Mouse (Mus musculus) midbrain, embryonic 12.5 days (tissue): ENCODE results near the gene Cul1. TPM values are rescaled to one million over a fixed set of nuclear protein-coding genes. Genes with fewer than 3 reads are reported as not detected.

ENCODE experiments used
- ATAC-seq: fragments of 200-750 bp; cut with Nextera tagmentation; 2 replicates; pipeline ENCODE4 v1.8.0; 2017; ENCODE audit warnings: low read depth, moderate TSS enrichment, moderate library complexity; ENCODE audit not compliant: low FRiP score
- H3K27ac ChIP-seq: fragments of 300-500 bp; sonication (generic); replicated peaks from 2 replicates; pipeline ENCODE4 v1.5.1; 2016; ENCODE audit warnings: mild to moderate bottlenecking
- H3K27me3 ChIP-seq: fragments of 300-500 bp; sonication (generic); 2 replicates; pipeline ENCODE4 v1.6.1; 2016; ENCODE audit warnings: mild to moderate bottlenecking
- H3K36me3 ChIP-seq: fragments of 300-500 bp; sonication (generic); 2 replicates; pipeline ENCODE4 v1.6.1; 2016
- H3K4me1 ChIP-seq: fragments of 300-500 bp; sonication (generic); 2 replicates; pipeline ENCODE4 v1.6.1; 2016
- H3K4me2 ChIP-seq: fragments of 300-500 bp; sonication (generic); replicated peaks from 2 replicates; pipeline ENCODE4 v1.6.1; 2016; ENCODE audit warnings: mild to moderate bottlenecking, moderate library complexity
- H3K4me3 ChIP-seq: fragments of 300-500 bp; sonication (generic); 2 replicates; pipeline ENCODE4 v1.5.1; 2016; ENCODE audit warnings: mild to moderate bottlenecking
- H3K9ac ChIP-seq: fragments of 300-500 bp; sonication (generic); replicated peaks from 2 replicates; pipeline ENCODE4 v1.6.1; 2016; ENCODE audit warnings: mild to moderate bottlenecking, moderate library complexity
- H3K9me3 ChIP-seq: fragments of 300-500 bp; sonication (generic); 2 replicates; pipeline ENCODE4 v1.6.1; 2016; ENCODE audit warnings: mild to moderate bottlenecking
- WGBS: fragments of 180-500 bp; shearing (Covaris S2); methylation state at CpG from one replicate; pipeline ENCODE4 v1.1.7; 2016; 5-methylcytosine and 5-hydroxymethylcytosine counted together
- polyA plus RNA-seq: library from polyadenylated mRNA; unstranded; fragments of >200 nt; fragmentation: Nextera tagmentation; extraction: Ambion mirVana; gene quantifications from 2 replicates; pipeline ENCODE4 v1.2.1, GENCODE M21; 2016

The Cul1 gene
- polyA plus RNA-seq, 1 experiment from 2014 or later: 174 TPM

- no peak overlapping the region for H3K9ac ChIP-seq
- no peaks in the 10 kb centered on the region for H3K4me1 ChIP-seq
- no peak for ATAC-seq
- no peak overlapping the region for H3K27ac ChIP-seq
- no peaks in the 10 kb centered on the region for H3K27me3 ChIP-seq
- H3K36me3 ChIP-seq: peaks cover 78% of the 10 kb centered on the region
- no peaks in the 10 kb centered on the region for H3K9me3 ChIP-seq
- WGBS: 92% methylated on average over 1 of the region's 1 CpGs
- H3K4me3 ChIP-seq: no peak overlapping the region
- no peak overlapping the region for H3K4me2 ChIP-seq
Observed at GRCm38 (mm10) chr6:47565326-47566035, 112.3 kb downstream of the Cul1 start.

GRCm38 (mm10) chr6:47572887-47573286, 119.7 kb downstream of the Cul1 start:
- H3K4me1 ChIP-seq: no peaks in the 10 kb centered on the region
- no peak overlapping the region for H3K27ac ChIP-seq
- H3K4me2 ChIP-seq: no peak overlapping the region
- peaks cover 45% of the 10 kb centered on the region for H3K36me3 ChIP-seq
- no peak for ATAC-seq
- H3K27me3 ChIP-seq: no peaks in the 10 kb centered on the region
- WGBS: 96% methylated on average over 2 of the region's 2 CpGs
- no peaks in the 10 kb centered on the region for H3K9me3 ChIP-seq
- H3K4me3 ChIP-seq: no peak overlapping the region
- H3K9ac ChIP-seq: no peak overlapping the region

Other genes with a start within 250 kb of the Cul1 start
- gene Ezh2, start 141.9 kb downstream of the Cul1 start, polyA plus RNA-seq: 199 and 222 TPM in 2 replicates